Mouse (Mus musculus) stomach, postnatal 0 days (tissue): ENCODE data around the gene Tex36. TPM values are rescaled to one million over a fixed set of nuclear protein-coding genes. Genes with fewer than 3 reads are reported as not detected.

Experiments
- ATAC-seq: fragments of 200-750 bp; cut with Nextera tagmentation; 2 replicates; pipeline ENCODE4 v1.8.0; 2017; ENCODE audit not compliant: low FRiP score, low TSS enrichment
- DNase-seq: peaks from one replicate; pipeline ENCODE4 v3.0.0-alpha.2; 2016; ENCODE audit warnings: low spot score
- H3K27ac ChIP-seq: fragments of 300-500 bp; sonication (generic); replicated peaks from 2 replicates; pipeline ENCODE4 v1.5.1; 2014; ENCODE audit warnings: mild to moderate bottlenecking, control low read depth
- H3K27me3 ChIP-seq: fragments of 300-500 bp; sonication (generic); 2 replicates; pipeline ENCODE4 v1.6.1; 2014; ENCODE audit warnings: low read length; ENCODE audit not compliant: control insufficient read depth, insufficient read depth
- H3K36me3 ChIP-seq: fragments of 300-500 bp; sonication (generic); 2 replicates; pipeline ENCODE4 v1.6.1; 2014; ENCODE audit warnings: low read length, mixed read lengths; ENCODE audit not compliant: control insufficient read depth, insufficient read depth
- H3K4me1 ChIP-seq: fragments of 300-500 bp; sonication (generic); replicated peaks from 2 replicates; pipeline ENCODE4 v1.6.1; 2014; ENCODE audit warnings: antibody characterized with exemption; ENCODE audit not compliant: control insufficient read depth, insufficient read depth
- H3K4me2 ChIP-seq: fragments of 300-500 bp; sonication (generic); replicated peaks from 2 replicates; pipeline ENCODE4 v1.6.1; 2014; ENCODE audit warnings: low read depth, mild to moderate bottlenecking, control low read depth, moderate library complexity
- H3K4me3 ChIP-seq: fragments of 300-500 bp; sonication (generic); 2 replicates; pipeline ENCODE4 v1.5.1; 2014; ENCODE audit warnings: low read depth, low read length, control low read depth
- H3K9ac ChIP-seq: fragments of 300-500 bp; sonication (generic); 2 replicates; pipeline ENCODE4 v1.6.1; 2014; ENCODE audit warnings: mild to moderate bottlenecking, low read length, control low read depth, mixed read lengths
- H3K9me3 ChIP-seq: fragments of 300-500 bp; sonication (generic); 2 replicates; pipeline ENCODE4 v1.6.1; 2016; ENCODE audit warnings: low read length; ENCODE audit not compliant: control insufficient read depth
- CTCF ChIP-seq: IDR thresholded peaks from 2 replicates; pipeline ENCODE4 v1.5.1; 2016; ENCODE audit warnings: antibody characterized with exemption, low read depth, mild to moderate bottlenecking, moderate library complexity
- EP300 ChIP-seq: optimal IDR thresholded peaks from 2 replicates; pipeline ENCODE3; 2016; ENCODE audit warnings: antibody characterized with exemption
- whole genome bisulfite sequencing: fragments of 180-500 bp; shearing (Covaris S2); extraction: QIAGEN DNeasy Blood & Tissue Kit; methylation state at CpG from one replicate; pipeline ENCODE4 v1.1.7; 2014; 5-methylcytosine and 5-hydroxymethylcytosine counted together
- polyA plus RNA-seq: library from polyadenylated mRNA; unstranded; fragments of >200 nt; fragmentation: Nextera tagmentation; extraction: Ambion mirVana; gene quantifications from 2 replicates; pipeline ENCODE4 v1.2.1, GENCODE M21; 2015

The Tex36 gene
- not detected in 2 replicates for polyA plus RNA-seq

DNA sequence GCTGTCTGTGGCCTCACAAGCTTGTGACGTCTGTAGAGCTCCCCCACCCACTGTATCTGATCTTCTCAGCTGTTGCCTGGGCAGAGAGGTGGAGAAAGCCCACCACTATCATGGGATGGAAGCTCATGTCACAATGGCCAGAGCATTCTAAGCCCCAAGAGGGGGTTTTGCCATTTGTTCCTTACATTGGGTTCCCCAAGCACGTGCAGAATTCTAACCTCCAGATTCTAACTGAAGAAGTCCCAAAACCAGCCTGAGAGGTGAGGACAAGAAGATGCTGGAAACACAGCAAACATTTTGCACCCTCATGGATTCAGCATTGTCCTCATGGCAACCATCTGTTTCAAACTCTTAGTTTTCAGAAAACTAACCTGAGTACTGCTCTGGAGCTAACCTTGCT, at the start of gene Tex36:
Gene Tex36 (minus strand): TSS at position 101 of the 400 bp plus-strand sequence.
- H3K36me3 ChIP-seq = no peaks in the 10 kb centered on the region
- TF ChIP-seq CTCF = no peak
- TF ChIP-seq EP300 = no peak
- no peak for DNase-seq
- no peak within 1 kb of the TSS for H3K9ac ChIP-seq
- H3K27ac ChIP-seq = no peak within 1 kb of the TSS
- no peak within 1 kb of the TSS for H3K4me3 ChIP-seq
- no peak within 1 kb of the TSS for H3K4me2 ChIP-seq
- H3K4me1 ChIP-seq = no peaks in the 10 kb centered on the region
- H3K27me3 ChIP-seq = no peaks in the 10 kb centered on the region
- no peak for ATAC-seq
- no peaks in the 10 kb centered on the region for H3K9me3 ChIP-seq
- 60% methylated on average over 2 of the region's 2 CpGs for WGBS

GRCm38 (mm10) chr7:133645716-133646115, 43.8 kb upstream of the Tex36 start:
- WGBS = 91% methylated on average over 6 of the region's 6 CpGs

DNA sequence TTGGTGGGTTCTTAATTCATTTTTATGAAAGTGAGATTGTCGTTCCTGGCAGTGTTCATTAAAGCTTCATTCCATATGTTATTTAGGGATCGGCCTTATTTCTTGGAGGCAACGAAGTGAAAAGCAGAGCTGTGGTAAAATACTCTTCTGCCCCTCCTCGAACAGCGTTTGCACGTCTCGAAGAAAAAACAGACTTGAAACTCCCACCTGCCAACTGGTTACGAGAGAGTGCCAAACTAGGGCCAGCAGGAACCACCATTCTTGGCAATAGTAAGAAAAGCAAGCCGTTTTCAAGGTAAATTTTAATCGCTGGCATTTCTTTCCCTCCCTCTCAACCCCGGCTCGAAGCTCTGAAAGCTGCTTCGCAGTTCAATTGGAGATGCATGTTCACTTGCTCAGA, 36.9 kb upstream of the Tex36 start:
- Histone ChIP-seq H3K4me2 (peak overlapping the region; percentile 89), H3K9me3 (no peaks in the 10 kb centered on the region), H3K4me1 (0 out of 2 replicates have a peak, but pooled peaks cover 2% of the 10 kb centered on the region), H3K9ac (no peak overlapping the region), H3K27ac (0 out of 2 replicates have a peak overlapping the region, but pooled peaks have one; percentile 4), H3K4me3 (no peak overlapping the region), H3K27me3 (no peaks in the 10 kb centered on the region), H3K36me3 (peaks cover 14% of the 10 kb centered on the region)
- WGBS = 86% methylated on average over 13 of the region's 13 CpGs
- ATAC-seq (no peak), DNase-seq (no peak)
- no peak for TF ChIP-seq CTCF
- TF ChIP-seq EP300 = no peak

More at GRCm38 (mm10) chr7:133645716-133646115, 43.8 kb upstream of the Tex36 start:
- no peaks in the 10 kb centered on the region for H3K9me3 ChIP-seq
- H3K9ac ChIP-seq = no peak overlapping the region
- H3K4me2 ChIP-seq = no peak overlapping the region
- ATAC-seq = no peak
- H3K4me3 ChIP-seq = no peak overlapping the region
- TF ChIP-seq EP300 = no peak
- no peak for TF ChIP-seq CTCF
- no peak overlapping the region for H3K27ac ChIP-seq
- DNase-seq = no peak
- H3K36me3 ChIP-seq = peaks cover 44% of the 10 kb centered on the region
- no peaks in the 10 kb centered on the region for H3K4me1 ChIP-seq
- H3K27me3 ChIP-seq = no peaks in the 10 kb centered on the region

DNA sequence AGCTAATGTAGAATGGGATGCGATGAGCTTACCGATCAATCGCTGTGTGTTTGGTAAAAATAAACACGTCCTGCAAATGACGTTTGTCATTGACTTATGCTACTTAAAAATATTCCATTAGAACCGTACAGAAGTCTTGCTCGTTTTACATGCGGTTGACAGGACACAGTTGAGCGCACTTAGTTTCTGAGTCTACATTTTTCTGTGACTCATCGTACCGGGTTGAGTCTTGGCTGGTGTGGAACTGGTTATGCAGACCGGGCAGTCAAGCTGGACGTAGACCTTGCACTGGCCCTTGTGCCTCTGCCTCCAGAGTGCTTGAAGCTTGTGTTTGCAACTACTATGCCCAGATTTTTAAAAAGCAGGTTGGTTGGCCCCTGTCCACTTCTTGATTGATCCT, 36.3 kb upstream of the Tex36 start:
- peak; percentile 58; the same call in 1 of the 2 replicates for ATAC-seq
- Histone ChIP-seq H3K27me3 (no peaks in the 10 kb centered on the region), H3K4me3 (peak overlapping the region; percentile 96), H3K4me1 (0 out of 2 replicates have a peak, but pooled peaks cover 2% of the 10 kb centered on the region), H3K9ac (peak overlapping the region; percentile 93), H3K4me2 (peak overlapping the region; percentile 89), H3K9me3 (no peaks in the 10 kb centered on the region), H3K36me3 (peaks cover 14% of the 10 kb centered on the region), H3K27ac (peak overlapping the region; percentile 95)
- WGBS = 4% methylated on average over 13 of the region's 13 CpGs
- TF ChIP-seq CTCF (no peak), EP300 (no peak)
- DNase-seq = peak; percentile 57

DNA sequence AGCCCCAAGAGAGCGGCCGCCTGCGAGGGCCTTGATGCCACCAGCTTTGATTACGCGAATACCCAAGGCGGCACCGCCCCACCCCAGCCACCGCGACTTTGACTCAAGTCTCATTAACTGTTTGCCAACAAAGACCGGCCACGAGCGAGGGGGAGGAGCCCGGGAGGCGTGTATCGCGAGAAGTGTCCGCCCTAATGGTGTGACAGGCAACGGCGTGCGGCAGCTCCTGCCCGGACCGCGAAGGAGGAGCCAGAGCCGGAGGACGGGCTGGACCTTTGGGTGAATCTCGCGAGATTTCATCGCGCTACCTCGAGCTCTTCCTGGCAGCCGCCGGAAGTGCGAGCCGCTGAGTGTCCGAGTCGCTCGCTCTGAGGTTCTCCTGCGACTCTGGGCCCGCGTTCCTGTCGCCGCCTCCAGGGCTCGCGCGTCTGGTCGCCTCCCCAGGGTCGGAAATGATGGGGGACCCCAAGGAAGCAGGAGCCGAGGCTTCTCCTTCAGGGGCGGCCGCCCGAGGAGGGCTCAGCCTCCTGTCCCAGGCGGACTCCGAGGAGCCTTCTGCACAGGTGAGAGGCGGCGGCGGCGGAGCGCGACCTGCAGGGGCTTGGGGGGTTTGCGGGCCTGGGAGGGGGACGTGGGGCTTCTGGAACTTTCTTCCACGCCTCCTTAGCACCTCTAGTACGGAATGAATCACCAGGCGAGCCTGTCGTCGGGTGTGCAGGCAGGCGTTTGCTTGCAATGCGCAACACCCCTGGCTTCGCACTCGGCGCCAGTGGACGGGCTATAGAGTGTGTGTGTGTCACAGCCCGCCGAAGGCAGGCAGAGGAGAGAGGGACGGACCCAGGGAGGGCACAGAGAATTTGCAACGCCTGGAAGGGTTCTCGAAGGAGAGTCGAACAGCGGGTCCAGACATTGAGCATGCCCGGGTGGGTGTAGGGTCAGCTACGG, 35.7 kb upstream of the Tex36 start, which contains the start of gene Edrf1:
Gene Edrf1 (plus strand): TSS at position 183 of the 945 bp plus-strand sequence.
- DNase-seq (peak; percentile 100), ATAC-seq (peak; percentile 98)
- Histone ChIP-seq H3K27me3 (no peaks in the 10 kb centered on the region), H3K27ac (peak within 1 kb of the TSS; percentile 96), H3K4me3 (peak within 1 kb of the TSS; percentile 96), H3K9me3 (no peaks in the 10 kb centered on the region), H3K4me1 (0 out of 2 replicates have a peak, but pooled peaks cover 2% of the 10 kb centered on the region), H3K4me2 (peak within 1 kb of the TSS; percentile 89), H3K36me3 (peaks cover 9% of the 10 kb centered on the region), H3K9ac (peak within 1 kb of the TSS; percentile 93)
- no peak for TF ChIP-seq CTCF
- peak; percentile 99 for TF ChIP-seq EP300
- under 1% methylated on average over 81 of the region's 81 CpGs for WGBS
